Mouse (Mus musculus): Measurements from ENCODE around the gene Bloc1s1. TPM values are rescaled to one million over a fixed set of nuclear protein-coding genes. Genes with fewer than 3 reads are reported as not detected.

Gene Bloc1s1
- polyA plus RNA-seq, 1 experiment from 2014 or later, result 140 TPM

GRCm38 (mm10) chr10:128958340-128958739, 34.5 kb upstream of the Bloc1s1 start:
- no peak for ATAC-seq (replicated peaks; ENCODE audit: low FRiP score)
- no peaks in the 10 kb centered on the region for H3K9me3 ChIP-seq (ENCODE audit: control insufficient read depth, low read length)
- no peak overlapping the region for H3K9ac ChIP-seq (ENCODE audit: low read depth, low read length)
- no peak overlapping the region for H3K4me3 ChIP-seq (ENCODE audit: low read depth, low read length)
- WGBS, result 70% methylated on average over 10 of the region's 10 CpGs
- H3K4me2 ChIP-seq, result no peak overlapping the region
- no peak overlapping the region for H3K27ac ChIP-seq (ENCODE audit: low read depth, low read length)
- H3K36me3 ChIP-seq (ENCODE audit: control insufficient read depth, insufficient read depth, low read length), result no peaks in the 10 kb centered on the region
- H3K27me3 ChIP-seq (replicated peaks; ENCODE audit: control insufficient read depth, insufficient read depth, low read length), result 0 out of 2 replicates have a peak, but pooled peaks cover 3% of the 10 kb centered on the region
- DNase-seq (ENCODE audit: low spot score), result no peak
- H3K4me1 ChIP-seq (replicated peaks; ENCODE audit: control insufficient read depth, insufficient read depth, low read length), result no peaks in the 10 kb centered on the region

- peaks cover 3% of the 10 kb centered on the region; the same call in 1 of the 2 replicates for H3K27me3 ChIP-seq (replicated peaks; ENCODE audit: control insufficient read depth, insufficient read depth, low read length)
- no peak overlapping the region for H3K27ac ChIP-seq (ENCODE audit: low read depth, low read length)
- no peak for ATAC-seq (replicated peaks; ENCODE audit: low FRiP score)
- H3K4me2 ChIP-seq, result no peak overlapping the region
- no peak overlapping the region for H3K9ac ChIP-seq (ENCODE audit: low read depth, low read length)
- no peaks in the 10 kb centered on the region for H3K4me1 ChIP-seq (replicated peaks; ENCODE audit: control insufficient read depth, insufficient read depth, low read length)
- H3K36me3 ChIP-seq (ENCODE audit: control insufficient read depth, insufficient read depth, low read length), result no peaks in the 10 kb centered on the region
- H3K9me3 ChIP-seq (ENCODE audit: control insufficient read depth, low read length), result no peaks in the 10 kb centered on the region
- WGBS, result 56% methylated on average over 16 of the region's 16 CpGs
- DNase-seq (ENCODE audit: low spot score), result no peak
- no peak overlapping the region for H3K4me3 ChIP-seq (ENCODE audit: low read depth, low read length)
Observed at GRCm38 (mm10) chr10:128950208-128950887, 26.5 kb upstream of the Bloc1s1 start.

GRCm38 (mm10) chr10:128947496-128947895, 23.7 kb upstream of the Bloc1s1 start:
- no peaks in the 10 kb centered on the region for H3K9me3 ChIP-seq (ENCODE audit: control insufficient read depth, low read length)
- H3K27ac ChIP-seq (ENCODE audit: low read depth, low read length), result no peak overlapping the region
- no peak for ATAC-seq (replicated peaks; ENCODE audit: low FRiP score)
- no peaks in the 10 kb centered on the region for H3K4me1 ChIP-seq (replicated peaks; ENCODE audit: control insufficient read depth, insufficient read depth, low read length)
- no peak for DNase-seq (ENCODE audit: low spot score)
- H3K36me3 ChIP-seq (ENCODE audit: control insufficient read depth, insufficient read depth, low read length), result no peaks in the 10 kb centered on the region
- no peak overlapping the region for H3K9ac ChIP-seq (ENCODE audit: low read depth, low read length)
- WGBS, result 81% methylated on average over 4 of the region's 4 CpGs
- no peak overlapping the region for H3K4me2 ChIP-seq
- H3K4me3 ChIP-seq (ENCODE audit: low read depth, low read length), result no peak overlapping the region
- peaks cover 11% of the 10 kb centered on the region; the same call in 1 of the 2 replicates for H3K27me3 ChIP-seq (replicated peaks; ENCODE audit: control insufficient read depth, insufficient read depth, low read length)

- Histone ChIP-seq H3K36me3 (ENCODE audit: control insufficient read depth, insufficient read depth, low read length) (no peaks in the 10 kb centered on the region), H3K4me2 (no peak overlapping the region), H3K9me3 (ENCODE audit: control insufficient read depth, low read length) (no peaks in the 10 kb centered on the region), H3K27me3 (replicated peaks; ENCODE audit: control insufficient read depth, insufficient read depth, low read length) (0 out of 2 replicates have a peak, but pooled peaks cover 11% of the 10 kb centered on the region), H3K27ac (ENCODE audit: low read depth, low read length) (no peak overlapping the region), H3K9ac (ENCODE audit: low read depth, low read length) (no peak overlapping the region), H3K4me3 (ENCODE audit: low read depth, low read length) (no peak overlapping the region), H3K4me1 (replicated peaks; ENCODE audit: control insufficient read depth, insufficient read depth, low read length) (no peaks in the 10 kb centered on the region)
- ATAC-seq (replicated peaks; ENCODE audit: low FRiP score), result no peak
- WGBS, result 14% methylated on average over 3 of the region's 3 CpGs
- no peak for DNase-seq (ENCODE audit: low spot score)
Observed at GRCm38 (mm10) chr10:128945675-128946074, 21.8 kb upstream of the Bloc1s1 start.

- no peak overlapping the region for H3K9ac ChIP-seq (ENCODE audit: low read depth, low read length)
- no peak overlapping the region for H3K27ac ChIP-seq (ENCODE audit: low read depth, low read length)
- no peaks in the 10 kb centered on the region for H3K36me3 ChIP-seq (ENCODE audit: control insufficient read depth, insufficient read depth, low read length)
- H3K27me3 ChIP-seq (replicated peaks; ENCODE audit: control insufficient read depth, insufficient read depth, low read length), result peaks cover 19% of the 10 kb centered on the region
- no peaks in the 10 kb centered on the region for H3K9me3 ChIP-seq (ENCODE audit: control insufficient read depth, low read length)
- DNase-seq (ENCODE audit: low spot score) (no peak), ATAC-seq (replicated peaks; ENCODE audit: low FRiP score) (no peak; the same call in 1 of the 2 replicates)
- H3K4me2 ChIP-seq, result no peak overlapping the region
- 77% methylated on average over 10 of the region's 10 CpGs for WGBS
- no peak overlapping the region for H3K4me3 ChIP-seq (ENCODE audit: low read depth, low read length)
- no peaks in the 10 kb centered on the region for H3K4me1 ChIP-seq (replicated peaks; ENCODE audit: control insufficient read depth, insufficient read depth, low read length)
Observed at GRCm38 (mm10) chr10:128940475-128941061, 16.7 kb upstream of the Bloc1s1 start.

GRCm38 (mm10) chr10:128938974-128939373, 15.1 kb upstream of the Bloc1s1 start:
- Histone ChIP-seq H3K27ac (ENCODE audit: low read depth, low read length) (no peak overlapping the region), H3K27me3 (replicated peaks; ENCODE audit: control insufficient read depth, insufficient read depth, low read length) (peaks cover 32% of the 10 kb centered on the region), H3K4me2 (no peak overlapping the region), H3K9me3 (ENCODE audit: control insufficient read depth, low read length) (no peaks in the 10 kb centered on the region), H3K36me3 (ENCODE audit: control insufficient read depth, insufficient read depth, low read length) (no peaks in the 10 kb centered on the region), H3K9ac (ENCODE audit: low read depth, low read length) (no peak overlapping the region), H3K4me1 (replicated peaks; ENCODE audit: control insufficient read depth, insufficient read depth, low read length) (no peaks in the 10 kb centered on the region), H3K4me3 (ENCODE audit: low read depth, low read length) (no peak overlapping the region)
- DNase-seq (ENCODE audit: low spot score) (no peak), ATAC-seq (replicated peaks; ENCODE audit: low FRiP score) (no peak)
- WGBS, result 51% methylated on average over 5 of the region's 5 CpGs

- Histone ChIP-seq H3K4me1 (replicated peaks; ENCODE audit: control insufficient read depth, insufficient read depth, low read length) (no peaks in the 10 kb centered on the region), H3K4me2 (no peak overlapping the region), H3K9ac (ENCODE audit: low read depth, low read length) (no peak overlapping the region), H3K4me3 (ENCODE audit: low read depth, low read length) (no peak overlapping the region), H3K27me3 (replicated peaks; ENCODE audit: control insufficient read depth, insufficient read depth, low read length) (peaks cover 34% of the 10 kb centered on the region), H3K36me3 (ENCODE audit: control insufficient read depth, insufficient read depth, low read length) (no peaks in the 10 kb centered on the region), H3K9me3 (ENCODE audit: control insufficient read depth, low read length) (no peaks in the 10 kb centered on the region), H3K27ac (ENCODE audit: low read depth, low read length) (no peak overlapping the region)
- ATAC-seq (replicated peaks; ENCODE audit: low FRiP score) (no peak), DNase-seq (ENCODE audit: low spot score) (no peak)
- 82% methylated on average over 9 of the region's 9 CpGs for WGBS
Observed at GRCm38 (mm10) chr10:128938457-128938856, 14.6 kb upstream of the Bloc1s1 start.

- 66% methylated on average over 12 of the region's 12 CpGs for WGBS
- no peaks in the 10 kb centered on the region for H3K4me1 ChIP-seq (replicated peaks; ENCODE audit: control insufficient read depth, insufficient read depth, low read length)
- no peak for DNase-seq (ENCODE audit: low spot score)
- peaks cover 37% of the 10 kb centered on the region for H3K27me3 ChIP-seq (replicated peaks; ENCODE audit: control insufficient read depth, insufficient read depth, low read length)
- H3K36me3 ChIP-seq (ENCODE audit: control insufficient read depth, insufficient read depth, low read length), result no peaks in the 10 kb centered on the region
- H3K4me3 ChIP-seq (ENCODE audit: low read depth, low read length), result no peak overlapping the region
- no peak for ATAC-seq (replicated peaks; ENCODE audit: low FRiP score)
- no peaks in the 10 kb centered on the region for H3K9me3 ChIP-seq (ENCODE audit: control insufficient read depth, low read length)
- H3K9ac ChIP-seq (ENCODE audit: low read depth, low read length), result no peak overlapping the region
- H3K27ac ChIP-seq (ENCODE audit: low read depth, low read length), result no peak overlapping the region
- H3K4me2 ChIP-seq, result no peak overlapping the region
Observed at GRCm38 (mm10) chr10:128937756-128938390, 14.0 kb upstream of the Bloc1s1 start.
